1 mouse cellular context compared by ENCODE assay signal in the genomic region with DNA sequence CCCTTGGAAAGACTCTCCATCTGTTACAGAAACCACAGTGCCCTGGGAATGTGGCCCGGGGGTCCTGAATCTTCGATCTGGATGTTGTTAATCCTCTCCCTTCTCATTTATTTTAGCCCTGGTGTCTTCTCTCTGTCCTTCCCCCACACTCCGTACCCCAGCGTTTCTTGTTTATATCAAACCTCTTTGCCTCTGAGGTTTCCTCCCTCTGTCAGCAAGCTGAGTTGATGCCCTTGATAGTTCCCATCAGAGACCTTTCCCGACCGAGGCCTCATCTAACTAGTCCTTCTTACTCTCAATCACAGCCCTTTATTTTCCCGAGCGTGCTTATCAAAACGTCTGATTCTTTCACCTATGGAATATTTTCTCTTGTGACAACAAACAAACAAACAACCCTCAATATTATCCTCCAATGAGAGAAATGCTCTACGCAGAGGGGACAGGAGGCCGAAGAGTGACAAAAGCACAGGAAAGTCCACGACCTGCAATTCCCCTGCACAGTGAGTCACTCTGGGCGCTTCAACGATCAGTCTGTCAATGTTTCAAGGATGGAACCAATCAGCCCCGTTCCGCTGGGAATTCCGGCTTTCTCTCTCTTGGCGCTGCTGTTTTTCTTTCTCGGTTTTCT.
TF ChIP-seq lines count a peak whose summit lies in the region.

No protein-coding gene starts in this region.

TF ChIP-seq in CH12.LX, 34 proteins besides CTCF, POLR2A, EP300 and RAD21:
- TF ChIP-seq POLR2AphosphoS2 (IDR thresholded peaks at IDR 0.05; ENCODE audit: low read depth, low read length) (no peak), NELFE (IDR thresholded peaks at IDR 0.05; ENCODE audit: low read depth, low read length) (no peak), JUND (conservative IDR thresholded peaks at IDR 0.05; ENCODE audit: low read depth, low read length) (no peak), CHD2 (IDR thresholded peaks at IDR 0.05; ENCODE audit: low read length) (peak; percentile 54), HCFC1 (IDR thresholded peaks at IDR 0.05; ENCODE audit: low read depth, low read length) (no peak), SMC3 (IDR thresholded peaks at IDR 0.05; ENCODE audit: low read depth, low read length) (no peak), RCOR1 (conservative IDR thresholded peaks at IDR 0.05; ENCODE audit: low read depth, low read length) (no peak), UBTF (IDR thresholded peaks at IDR 0.05; ENCODE audit: low read depth, low read length) (no peak), ZNF384 (IDR thresholded peaks at IDR 0.05; ENCODE audit: low read depth, low read length) (no peak), TCF12 (IDR thresholded peaks at IDR 0.05; ENCODE audit: low read depth, low read length) (no peak), IRF4 (IDR thresholded peaks at IDR 0.05; ENCODE audit: low read depth, low read length) (peak; percentile 9; the same call in 1 of the 2 replicates), SIN3A (IDR thresholded peaks at IDR 0.05; ENCODE audit: low read length) (no peak; the same call in 1 of the 2 replicates), ZC3H11A (IDR thresholded peaks at IDR 0.05; ENCODE audit: low read depth, low read length) (no peak), MEF2A (IDR thresholded peaks at IDR 0.05; ENCODE audit: borderline replicate concordance, low read depth, low read length) (no peak), E2F4 (IDR thresholded peaks at IDR 0.05; ENCODE audit: insufficient replicate concordance, low read depth, low read length) (no peak), MYC (IDR thresholded peaks at IDR 0.05; ENCODE audit: low read depth, low read length) (0 out of 2 replicates have a peak, but pooled peaks have one; percentile 16), MAX (IDR thresholded peaks at IDR 0.05; ENCODE audit: low read length) (peak; percentile 56; the same call in 1 of the 2 replicates), MAFK (IDR thresholded peaks at IDR 0.05; ENCODE audit: insufficient replicate concordance, low read length) (no peak), ZMIZ1 (IDR thresholded peaks at IDR 0.05; ENCODE audit: low read depth, low read length) (no peak), NRF1 (IDR thresholded peaks at IDR 0.05; ENCODE audit: low read depth, low read length) (no peak), MAZ (IDR thresholded peaks at IDR 0.05; ENCODE audit: low read depth, low read length) (no peak), USF1 (IDR thresholded peaks at IDR 0.05; ENCODE audit: low read depth, low read length) (no peak), ETS1 (conservative IDR thresholded peaks at IDR 0.05; ENCODE audit: low read depth, low read length) (no peak), MXI1 (IDR thresholded peaks at IDR 0.05; ENCODE audit: low read depth, low read length) (no peak; the same call in 1 of the 2 replicates), GABPA (IDR thresholded peaks at IDR 0.05; ENCODE audit: insufficient replicate concordance, low read depth, low read length) (no peak), JUN (IDR thresholded peaks at IDR 0.05; ENCODE audit: insufficient read depth, low read depth, low read length) (no peak), ZKSCAN1 (IDR thresholded peaks at IDR 0.05; ENCODE audit: borderline replicate concordance, low read depth, low read length) (no peak), CHD1 (IDR thresholded peaks at IDR 0.05; ENCODE audit: low read depth, low read length) (peak; percentile 74; the same call in 1 of the 2 replicates), PAX5 (IDR thresholded peaks at IDR 0.05; ENCODE audit: low read length) (no peak), KAT2A (IDR thresholded peaks at IDR 0.05; ENCODE audit: insufficient replicate concordance, low read length) (no peak), BHLHE40 (IDR thresholded peaks at IDR 0.05; ENCODE audit: low read depth, low read length) (no peak; the same call in 1 of the 2 replicates), ELF1 (IDR thresholded peaks at IDR 0.05; ENCODE audit: low read depth, low read length) (no peak), USF2 (conservative IDR thresholded peaks at IDR 0.05; ENCODE audit: low read depth, low read length) (no peak)
